Mouse (Mus musculus): ENCODE measurements around the gene Acd.

Gene Acd

DNA sequence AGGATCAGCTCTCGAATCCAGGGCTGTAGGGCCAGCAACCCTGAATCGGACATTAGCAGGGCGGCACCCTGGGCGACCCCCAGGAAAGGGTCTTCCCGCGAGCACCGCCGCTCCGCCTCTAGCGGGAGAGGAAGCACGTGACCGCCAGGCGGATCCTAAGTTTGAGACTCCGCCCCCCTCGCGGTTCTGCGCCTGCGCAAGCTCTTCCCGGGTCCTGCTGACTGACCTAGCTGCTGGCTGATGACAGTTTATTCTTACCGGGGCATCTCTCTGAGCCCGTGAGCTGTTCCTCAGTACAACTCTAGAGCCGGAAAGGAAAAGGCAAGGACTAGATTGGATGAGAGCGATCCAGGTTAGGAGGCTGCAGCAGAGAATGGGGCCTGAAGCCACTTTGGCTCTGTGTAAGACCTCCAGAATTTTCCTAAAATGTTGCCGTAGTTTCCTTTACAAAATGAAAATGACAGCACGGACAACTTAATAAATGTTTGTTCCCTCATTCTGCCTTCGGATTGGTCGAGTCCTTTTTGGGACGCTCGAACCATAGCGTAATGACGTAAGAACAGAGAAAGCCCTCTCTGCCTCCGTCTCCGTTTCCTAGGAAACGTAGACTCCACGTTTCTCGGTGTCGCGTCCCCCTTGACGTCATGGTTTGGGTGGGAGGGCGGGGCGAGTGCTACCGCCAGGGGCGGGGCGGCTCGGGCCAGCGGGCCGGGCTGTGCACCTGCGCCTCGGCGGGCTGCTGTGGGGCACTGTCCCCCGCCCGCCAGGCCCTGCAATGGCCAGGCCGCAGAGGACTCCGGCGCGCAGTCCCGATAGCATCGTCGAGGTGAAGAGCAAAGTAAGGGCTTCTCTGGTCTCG lies at the start of gene Acd, which contains the start of gene Pard6a:
Gene Acd, minus strand, starts transcription at position 137 of the 859 bp plus-strand sequence.
Gene Pard6a, plus strand, starts transcription at position 183 of the 859 bp plus-strand sequence.
- peak; percentile 96 for DNase-seq (ENCODE audit: low spot score)

DNA sequence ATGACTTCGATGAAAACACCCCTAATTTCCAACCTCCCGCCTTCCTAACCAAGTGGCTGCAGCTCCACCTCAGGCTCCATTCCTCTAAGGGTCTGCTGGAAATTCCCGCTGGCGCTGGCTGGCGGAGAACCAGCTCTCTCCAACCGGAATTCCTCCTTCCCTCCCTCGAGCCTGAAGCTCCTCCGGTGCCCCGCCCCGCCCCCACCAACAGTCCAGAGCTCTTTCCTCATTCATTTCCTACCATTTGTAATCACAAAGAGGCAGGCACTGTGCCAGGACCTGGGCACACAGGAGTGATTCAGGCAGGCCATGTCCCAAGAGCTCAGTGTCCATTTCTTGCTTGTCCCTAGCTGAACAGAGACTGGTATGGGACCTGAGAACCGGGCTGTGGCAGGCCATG lies 49.7 kb upstream of the Acd start:
- DNase-seq (ENCODE audit: low spot score): peak; percentile 64

DNA sequence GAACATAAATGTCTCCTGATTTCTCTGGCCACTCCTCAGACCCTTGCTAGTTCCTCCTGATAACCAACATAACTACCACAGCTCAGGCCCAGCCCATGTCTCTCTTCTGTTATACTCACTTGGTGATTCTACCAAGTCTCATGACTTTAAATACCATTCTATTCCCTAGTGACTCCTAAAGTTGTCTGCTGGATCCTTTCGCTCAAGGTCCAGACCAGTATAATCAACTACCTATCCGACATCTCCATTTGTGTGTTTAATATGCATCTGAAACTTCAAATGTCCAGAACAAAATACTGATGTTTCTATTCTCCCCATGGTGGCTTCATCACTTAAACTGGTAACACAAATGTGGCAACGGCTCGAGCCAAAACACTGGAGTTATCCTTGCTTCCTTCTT lies 42.4 kb upstream of the Acd start:
- no peak for DNase-seq (ENCODE audit: low spot score)

DNA sequence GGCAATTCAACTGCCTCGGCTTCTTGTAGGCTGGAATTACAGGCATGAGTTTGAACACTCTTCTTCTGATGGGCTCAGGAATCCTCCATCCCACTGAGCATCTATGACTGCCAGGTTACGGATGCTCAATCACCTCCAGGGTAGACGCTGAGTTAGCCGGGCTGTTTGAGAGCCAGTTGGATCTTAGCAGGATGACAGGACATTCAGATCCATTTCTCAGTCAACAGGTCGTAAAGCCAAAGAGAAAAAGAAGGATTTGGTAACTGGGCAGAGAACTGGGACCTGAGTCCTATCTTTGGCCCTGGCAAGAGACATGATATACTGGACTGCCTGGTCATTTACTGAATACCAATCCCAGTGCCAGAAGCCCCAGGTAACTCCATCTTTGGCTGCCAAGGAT lies 38.3 kb upstream of the Acd start:
- DNase-seq (ENCODE audit: low spot score): no peak

DNA sequence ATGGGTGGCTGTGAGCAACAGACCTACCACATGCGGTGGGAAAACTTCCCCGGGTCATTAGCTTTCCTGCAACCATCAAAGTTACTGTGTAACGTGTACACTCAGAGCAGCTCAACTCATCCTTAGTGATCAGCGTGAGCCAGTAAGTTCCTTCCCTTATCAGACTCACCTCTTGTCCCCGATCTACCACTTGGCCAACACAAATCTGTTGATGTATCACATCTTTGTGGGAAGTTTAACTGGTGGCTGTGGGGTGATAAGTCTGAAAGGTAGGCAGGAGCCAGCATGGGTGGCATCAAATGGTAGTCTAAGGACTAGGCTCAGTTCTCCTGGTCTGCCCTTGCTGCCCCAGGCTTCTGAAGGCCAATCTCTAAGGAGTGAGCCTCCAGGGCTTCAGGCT lies 31.3 kb upstream of the Acd start:
- no peak for DNase-seq (ENCODE audit: low spot score)

DNA sequence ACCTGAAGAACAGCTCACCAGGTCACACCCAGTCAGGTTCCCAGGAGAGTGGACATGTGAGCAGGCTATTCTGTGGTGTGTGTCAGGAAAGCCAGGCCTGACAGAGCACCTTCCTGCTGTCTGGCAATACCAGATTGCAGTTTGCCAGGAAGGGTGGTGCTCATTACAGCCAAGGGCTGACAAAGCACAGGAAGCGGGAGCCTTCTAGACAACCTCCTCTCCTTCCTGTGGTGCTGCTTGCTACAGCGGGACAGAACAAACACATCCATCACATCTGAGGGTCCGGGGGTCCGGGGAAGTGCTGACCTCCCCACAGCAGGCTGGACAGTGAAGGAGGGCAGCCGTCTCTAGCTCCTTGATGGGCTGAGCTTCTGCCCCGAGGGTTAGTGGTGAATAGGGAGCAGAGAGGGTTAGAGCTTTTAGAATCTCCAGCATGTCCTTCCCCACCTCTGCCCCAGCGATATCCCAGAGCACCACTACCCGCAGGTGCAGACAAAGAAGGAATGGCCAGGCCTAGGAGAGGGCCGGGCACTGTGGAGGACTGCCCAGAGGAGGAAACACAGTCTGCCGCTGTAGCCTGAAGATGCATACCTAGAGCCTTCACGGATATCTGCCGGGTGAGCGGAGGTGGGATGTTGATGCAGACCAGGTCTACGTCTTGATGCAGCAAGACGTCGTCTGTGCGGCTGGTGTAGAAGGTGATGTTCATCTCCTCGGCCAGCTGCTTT lies 26.7 kb upstream of the Acd start:
- no peak for DNase-seq (ENCODE audit: low spot score)

DNA sequence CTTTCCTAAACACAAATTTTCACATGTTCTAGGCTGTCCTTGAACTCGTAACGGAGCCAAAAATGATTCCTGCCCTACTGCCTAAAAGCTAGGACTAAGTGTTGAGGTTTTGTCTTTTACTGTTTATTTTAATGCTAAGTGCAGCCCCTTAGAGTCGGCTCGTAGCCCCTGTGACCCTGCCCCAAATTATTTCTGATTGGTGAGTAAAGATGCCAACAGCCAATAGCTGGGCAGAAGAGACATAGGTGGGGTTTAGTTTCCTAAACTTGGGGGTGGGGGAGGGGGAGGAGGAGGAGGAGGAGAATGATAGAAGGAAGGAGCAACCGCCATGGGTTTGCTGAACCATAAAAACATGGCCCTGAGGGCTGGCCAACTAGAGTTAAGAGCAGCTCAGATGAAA lies 24.8 kb upstream of the Acd start:
- no peak for DNase-seq (ENCODE audit: low spot score)

DNA sequence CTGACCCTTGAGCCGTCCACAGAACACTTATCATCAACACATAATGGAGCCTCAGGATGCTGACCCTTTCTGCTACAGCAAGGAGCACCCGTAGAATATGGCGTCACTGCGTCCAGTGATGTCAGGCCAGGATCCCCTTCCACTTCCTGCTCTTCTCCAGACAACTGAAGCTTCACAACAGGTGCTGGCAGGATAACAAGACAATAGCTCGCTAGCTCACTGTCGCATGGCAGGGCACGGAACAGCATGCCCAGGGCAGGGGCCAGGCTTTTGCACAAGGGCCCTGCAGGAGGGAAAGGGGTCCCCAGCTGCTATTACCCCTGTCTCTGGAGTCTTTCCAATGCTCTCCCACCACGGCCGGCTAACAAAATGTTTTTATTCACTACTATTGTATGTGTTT lies 22.0 kb upstream of the Acd start:
- no peak for DNase-seq (ENCODE audit: low spot score)

DNA sequence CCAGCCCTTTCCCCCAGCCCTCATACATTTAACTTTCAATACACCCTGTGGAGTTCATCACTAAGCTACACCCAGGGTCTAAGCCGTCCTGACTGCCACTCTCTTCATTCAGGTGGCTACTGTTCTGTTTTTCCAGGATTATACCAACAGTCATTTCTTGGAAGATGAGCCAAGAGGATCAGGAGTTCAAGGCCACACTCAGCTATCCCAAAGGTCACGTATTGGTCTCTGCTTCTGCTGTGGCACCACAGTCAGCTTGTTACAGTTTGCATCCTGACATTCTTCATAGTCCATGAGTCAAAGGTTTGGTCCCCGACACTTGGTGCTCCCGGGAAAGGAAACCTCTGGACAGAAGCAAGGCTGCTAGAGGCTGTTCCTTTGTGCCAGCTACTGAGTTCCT lies 18.7 kb upstream of the Acd start:
- DNase-seq (ENCODE audit: low spot score): no peak

DNA sequence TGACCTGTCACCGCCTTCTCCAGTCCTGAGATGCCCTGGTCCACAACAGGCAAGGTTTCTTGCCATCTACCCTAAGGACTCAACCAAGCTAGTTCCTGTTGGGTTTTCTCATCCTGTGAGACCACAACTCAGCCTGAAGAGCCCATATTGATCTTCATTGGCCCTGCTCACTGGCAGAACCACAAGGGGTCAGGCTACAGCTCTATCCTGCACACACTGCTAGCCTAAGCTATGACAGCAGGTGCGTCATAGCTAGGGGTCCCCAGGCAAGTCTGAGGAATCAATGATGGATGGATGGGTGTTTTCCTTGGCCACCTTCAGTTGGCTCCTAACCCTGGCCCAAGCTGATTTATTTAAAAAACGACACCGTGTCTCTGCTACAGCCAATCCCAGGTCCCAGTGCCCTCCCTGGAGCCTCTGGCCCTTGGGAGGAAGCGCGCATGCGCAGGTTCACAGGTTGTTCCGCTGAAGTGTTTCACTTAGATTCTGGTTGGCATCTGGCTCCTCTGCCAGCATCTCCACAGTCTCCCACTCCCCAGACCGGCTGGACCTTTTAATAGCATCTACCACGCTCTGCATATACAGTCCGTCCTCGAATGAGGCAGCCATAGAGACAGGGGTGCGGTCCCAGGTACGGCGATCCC lies 15.5 kb upstream of the Acd start:
- no peak for DNase-seq (ENCODE audit: low spot score)

DNA sequence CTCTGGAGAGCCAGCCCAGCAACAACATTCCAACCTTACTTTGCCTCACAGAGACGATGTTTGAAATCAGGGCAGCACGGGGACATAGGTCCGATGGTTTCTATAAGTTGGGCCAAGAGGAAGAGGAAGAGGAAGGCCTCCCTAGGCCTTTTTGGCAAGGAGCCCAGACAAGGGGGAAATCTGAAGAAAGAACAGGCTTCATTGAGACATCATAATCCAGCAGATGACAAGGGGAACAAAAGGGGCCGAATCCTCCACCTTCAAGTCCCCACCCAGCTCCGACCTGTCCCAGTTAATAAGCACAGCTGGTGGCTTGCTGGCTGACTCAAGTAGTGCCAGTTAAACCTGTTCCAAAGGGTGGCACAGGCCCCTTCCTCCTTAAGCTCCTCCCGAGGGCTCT lies 14.1 kb upstream of the Acd start:
- no peak for DNase-seq (ENCODE audit: low spot score)

DNA sequence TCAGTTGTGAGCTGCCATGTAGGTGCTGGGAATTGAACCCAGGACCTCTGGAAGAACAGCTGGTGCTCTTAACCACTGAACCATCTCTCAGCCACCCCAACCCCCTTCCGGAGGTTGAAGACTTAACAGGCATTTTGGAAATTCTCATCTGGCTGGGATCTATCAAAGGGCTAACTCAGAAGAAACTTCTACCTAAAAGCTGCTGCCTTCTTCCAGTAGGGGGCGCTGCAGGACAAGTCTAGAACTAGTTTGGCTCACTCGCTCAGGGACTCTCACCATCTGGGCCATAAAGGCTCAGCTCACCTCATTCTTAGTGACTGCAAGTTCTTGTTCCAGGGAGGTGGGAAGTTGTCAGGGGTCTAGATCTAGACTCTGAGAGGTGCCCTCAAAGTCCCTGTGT lies 13.2 kb upstream of the Acd start:
- peak; percentile 79 for DNase-seq (ENCODE audit: low spot score)

DNA sequence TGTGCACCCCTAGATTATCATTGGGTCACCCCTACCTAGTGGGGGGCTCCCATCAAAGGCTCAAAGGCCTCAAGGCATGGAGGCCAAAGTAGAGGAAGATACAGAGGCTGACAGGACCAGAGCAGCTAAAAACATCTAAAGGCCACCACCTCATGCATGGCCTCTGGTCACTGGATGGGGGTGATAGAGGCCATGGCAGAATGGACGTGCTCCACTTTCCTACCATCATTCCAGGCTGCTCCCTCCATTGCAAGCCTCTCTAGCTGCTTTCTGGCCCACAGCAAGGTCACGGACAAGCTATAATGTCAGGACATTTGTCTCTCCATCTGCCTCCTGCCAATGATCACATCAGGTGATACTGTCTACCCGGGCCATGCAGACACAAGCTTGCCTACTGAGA lies 11.4 kb upstream of the Acd start:
- DNase-seq (ENCODE audit: low spot score): no peak

DNA sequence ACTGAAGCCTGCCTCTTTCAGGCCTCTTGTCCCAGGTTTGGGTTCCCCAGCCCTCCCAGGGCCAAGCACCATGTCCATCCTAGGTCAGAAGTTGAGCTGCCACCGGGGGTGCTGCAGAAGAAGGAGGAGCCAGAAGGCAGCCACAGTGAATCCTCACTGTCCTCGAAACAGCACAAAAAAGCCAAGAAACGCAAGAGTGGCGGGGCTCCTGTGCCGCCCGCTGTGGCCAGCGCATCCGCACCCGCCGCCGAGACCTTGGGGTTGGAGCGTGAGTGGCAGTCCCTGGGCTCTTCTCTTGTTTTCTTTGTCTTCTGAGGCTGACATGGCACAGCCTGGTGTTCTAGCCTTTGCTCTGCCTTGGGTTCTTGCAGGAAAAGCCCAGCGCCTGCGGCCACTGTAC lies 8.4 kb upstream of the Acd start:
- no peak for DNase-seq (ENCODE audit: low spot score)

DNA sequence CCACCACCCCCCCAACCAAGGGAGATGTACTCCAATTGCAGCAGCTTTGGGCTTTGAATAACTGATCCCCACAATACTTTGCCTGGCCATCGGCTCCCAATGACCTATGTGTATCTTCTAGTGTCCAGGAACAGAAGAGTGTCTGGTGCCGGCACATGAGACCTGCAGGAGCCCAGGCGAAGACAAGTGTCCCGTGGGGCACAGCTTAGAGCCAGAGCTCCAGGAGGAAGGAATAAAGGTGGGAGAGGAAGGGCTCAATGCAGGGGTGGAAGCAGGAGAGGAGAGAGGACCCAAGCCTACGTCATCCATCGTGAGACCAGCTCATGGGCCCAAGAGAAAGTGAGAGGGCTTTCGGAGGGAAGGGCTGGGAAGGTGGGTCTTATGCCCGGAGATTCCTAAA lies 7.8 kb upstream of the Acd start:
- DNase-seq (ENCODE audit: low spot score): no peak

DNA sequence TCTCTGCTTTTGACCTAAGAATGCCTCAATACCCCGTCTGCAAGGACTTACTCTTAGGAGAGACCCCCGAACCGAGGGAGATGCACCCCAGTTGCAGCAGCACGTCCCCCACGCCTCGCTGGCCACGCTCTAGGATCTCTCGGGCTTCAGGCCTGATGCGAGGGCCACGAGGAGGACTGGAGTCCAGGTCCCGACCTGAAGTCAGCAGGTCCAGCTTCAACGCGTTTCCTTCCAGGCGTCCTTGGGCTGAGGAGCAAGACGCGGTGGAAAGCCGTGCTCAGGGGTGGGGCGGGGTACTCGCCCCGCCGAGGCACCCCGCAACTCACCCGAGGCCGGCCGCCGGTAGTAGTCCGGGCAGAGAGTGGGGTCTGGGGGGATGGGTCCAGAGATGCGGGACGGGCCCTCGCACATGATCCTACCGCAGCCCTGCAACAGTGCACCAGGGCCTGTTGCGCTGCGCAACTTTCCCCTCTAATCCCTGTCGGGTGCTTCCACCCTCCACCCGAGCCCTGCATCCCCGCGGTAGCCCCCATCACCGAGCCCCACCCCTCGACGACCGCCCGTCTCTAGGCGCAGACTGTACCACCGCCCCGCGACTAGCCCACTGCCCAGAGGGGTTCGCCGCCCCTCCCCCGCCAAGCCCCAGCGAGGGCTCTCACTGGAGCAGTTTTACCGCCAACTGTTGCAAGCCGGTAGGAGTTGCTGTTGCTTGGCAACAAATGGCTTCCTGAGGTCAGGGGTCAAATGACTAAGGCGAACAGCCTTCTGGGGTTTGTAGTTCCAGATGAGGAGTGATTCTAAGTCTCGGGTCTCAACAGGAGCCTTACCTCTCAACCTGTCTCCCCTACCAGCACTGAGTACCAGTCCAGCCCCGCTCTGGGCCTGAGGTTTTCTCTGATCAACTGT lies 6.8 kb upstream of the Acd start, which contains the start of the genes 4933405L10Rik and Enkd1:
Gene 4933405L10Rik, plus strand, starts transcription at position 158 of the 906 bp plus-strand sequence.
Gene Enkd1, minus strand, starts transcription at position 713 of the 906 bp plus-strand sequence.
- DNase-seq (ENCODE audit: low spot score): peak; percentile 73

DNA sequence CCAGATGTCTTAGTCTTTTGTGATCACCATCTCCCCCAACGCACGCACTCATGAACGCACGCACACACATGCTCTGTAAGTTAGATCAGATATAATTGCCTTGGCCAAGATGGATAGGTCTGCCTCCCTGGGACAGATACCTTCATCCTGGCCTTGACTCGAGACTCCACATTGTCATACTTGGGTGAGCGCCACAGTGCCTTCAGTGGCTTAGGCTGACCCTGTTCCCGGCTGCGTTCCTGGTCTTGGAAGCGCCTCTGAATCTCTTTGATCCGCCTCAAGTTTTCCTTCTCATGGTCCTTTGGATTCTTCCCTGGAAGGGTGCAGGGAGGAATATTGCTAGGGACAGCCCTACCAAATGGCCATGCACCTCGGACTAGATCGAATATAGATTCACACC lies 5.5 kb upstream of the Acd start:
- no peak for DNase-seq (ENCODE audit: low spot score)

DNA sequence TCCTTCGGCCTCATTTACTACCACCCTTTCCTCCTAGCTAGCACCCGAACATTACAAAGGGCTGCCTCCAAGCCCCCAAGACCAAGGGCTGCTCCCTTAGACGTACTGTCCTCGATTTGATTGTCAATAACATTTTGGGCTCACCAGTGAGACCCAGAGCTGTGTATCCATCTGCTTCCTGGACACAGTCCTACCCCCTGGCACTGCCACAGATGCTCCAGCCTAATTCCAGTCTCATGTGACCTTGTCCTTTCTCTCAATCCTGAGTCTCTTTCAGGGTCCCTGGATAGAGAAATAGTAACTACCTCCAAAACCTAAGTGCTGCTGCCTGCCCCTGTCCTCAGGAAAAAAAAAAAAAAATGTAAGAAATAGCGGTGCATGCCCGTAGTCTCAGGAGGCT lies 4.1 kb upstream of the Acd start:
- DNase-seq (ENCODE audit: low spot score): no peak

DNA sequence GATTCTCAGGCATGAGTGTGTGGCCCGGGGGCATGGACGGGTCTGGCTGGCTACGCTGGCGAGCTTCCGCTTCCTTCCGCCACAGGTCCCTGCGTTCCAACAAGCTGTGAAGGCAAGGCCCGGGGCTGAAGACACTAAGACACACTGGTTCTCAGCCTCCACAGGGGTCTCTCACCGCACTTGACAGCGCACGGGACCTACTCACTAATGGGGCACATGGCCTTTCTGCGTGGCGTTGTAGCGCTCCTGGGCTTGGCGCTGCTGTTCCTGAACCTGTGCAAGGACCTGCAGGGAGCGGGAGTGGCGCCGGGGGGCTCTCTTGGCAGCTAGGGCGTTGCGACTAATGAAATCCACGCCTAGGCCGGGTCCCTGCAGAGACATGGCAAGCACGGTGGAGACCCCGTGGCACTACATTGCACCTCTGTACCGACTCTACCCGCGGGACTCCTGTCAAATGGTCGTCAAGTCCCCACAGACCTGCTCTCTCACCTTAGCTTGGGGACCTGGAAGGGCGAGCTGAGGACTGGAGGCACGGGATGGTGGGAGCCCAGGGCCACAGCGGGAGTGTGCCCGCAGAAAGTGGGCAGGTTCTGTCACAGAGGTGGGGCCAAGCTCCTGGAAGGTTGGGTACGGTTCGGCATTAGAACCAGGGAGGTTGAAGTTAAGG lies 3.4 kb upstream of the Acd start:
- DNase-seq (ENCODE audit: low spot score): no peak

DNA sequence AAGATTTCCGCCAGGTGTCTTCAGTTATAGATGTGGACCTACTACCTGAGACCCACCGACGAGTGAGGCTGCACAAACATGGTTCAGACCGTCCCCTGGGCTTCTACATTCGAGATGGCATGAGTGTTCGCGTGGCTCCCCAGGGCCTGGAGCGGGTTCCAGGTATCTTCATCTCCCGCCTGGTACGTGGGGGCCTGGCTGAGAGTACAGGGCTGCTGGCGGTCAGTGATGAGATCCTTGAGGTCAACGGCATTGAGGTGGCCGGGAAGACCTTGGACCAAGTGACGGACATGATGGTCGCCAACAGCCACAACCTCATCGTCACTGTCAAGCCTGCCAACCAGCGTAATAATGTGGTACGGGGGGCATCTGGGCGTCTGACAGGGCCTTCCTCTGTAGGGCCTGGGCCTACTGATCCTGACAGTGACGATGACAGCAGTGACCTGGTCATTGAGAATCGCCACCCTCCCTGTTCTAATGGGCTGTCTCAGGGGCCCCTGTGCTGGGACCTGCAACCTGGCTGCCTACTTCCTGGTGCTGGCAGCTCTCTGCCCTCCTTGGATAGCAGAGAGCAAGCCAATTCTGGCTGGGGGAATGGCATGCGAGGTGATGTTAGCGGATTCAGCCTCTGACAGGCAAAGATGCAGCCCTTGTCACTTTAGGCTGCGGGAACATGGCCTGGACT lies 2.0 kb upstream of the Acd start:
- no peak for DNase-seq (ENCODE audit: low spot score)

DNA sequence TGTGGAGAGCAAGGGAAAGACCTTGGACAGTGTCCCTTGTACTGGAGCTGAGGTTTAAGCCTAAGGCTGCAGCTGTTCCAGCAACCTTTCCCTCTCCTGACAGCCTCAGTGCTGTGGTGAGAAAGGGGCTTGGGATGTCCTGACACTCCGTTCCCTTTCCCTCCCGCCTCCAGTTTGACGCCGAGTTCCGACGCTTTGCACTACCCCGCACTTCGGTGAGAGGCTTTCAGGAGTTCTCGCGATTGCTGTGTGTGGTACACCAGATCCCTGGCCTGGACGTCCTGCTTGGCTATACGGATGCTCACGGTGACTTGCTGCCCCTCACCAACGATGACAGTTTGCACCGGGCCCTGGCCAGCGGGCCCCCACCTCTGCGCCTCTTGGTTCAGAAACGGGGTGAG lies 1.1 kb upstream of the Acd start:
- no peak for DNase-seq (ENCODE audit: low spot score)

Measured in ovary, postnatal 36 days (tissue).